Mouse (Mus musculus) urinary bladder, postnatal 25 days (tissue): ENCODE data around the gene Coq10b.
"Not testable (repeated sequence)": the region's sequence is repeated elsewhere in the genome, so short reads cannot be mapped to it uniquely, and the experiment has no call there.

Source experiments
- DNase-seq: peaks from one replicate; pipeline ENCODE4 v3.0.0; 2022; ENCODE audit warnings: low spot score

The Coq10b gene

DNA sequence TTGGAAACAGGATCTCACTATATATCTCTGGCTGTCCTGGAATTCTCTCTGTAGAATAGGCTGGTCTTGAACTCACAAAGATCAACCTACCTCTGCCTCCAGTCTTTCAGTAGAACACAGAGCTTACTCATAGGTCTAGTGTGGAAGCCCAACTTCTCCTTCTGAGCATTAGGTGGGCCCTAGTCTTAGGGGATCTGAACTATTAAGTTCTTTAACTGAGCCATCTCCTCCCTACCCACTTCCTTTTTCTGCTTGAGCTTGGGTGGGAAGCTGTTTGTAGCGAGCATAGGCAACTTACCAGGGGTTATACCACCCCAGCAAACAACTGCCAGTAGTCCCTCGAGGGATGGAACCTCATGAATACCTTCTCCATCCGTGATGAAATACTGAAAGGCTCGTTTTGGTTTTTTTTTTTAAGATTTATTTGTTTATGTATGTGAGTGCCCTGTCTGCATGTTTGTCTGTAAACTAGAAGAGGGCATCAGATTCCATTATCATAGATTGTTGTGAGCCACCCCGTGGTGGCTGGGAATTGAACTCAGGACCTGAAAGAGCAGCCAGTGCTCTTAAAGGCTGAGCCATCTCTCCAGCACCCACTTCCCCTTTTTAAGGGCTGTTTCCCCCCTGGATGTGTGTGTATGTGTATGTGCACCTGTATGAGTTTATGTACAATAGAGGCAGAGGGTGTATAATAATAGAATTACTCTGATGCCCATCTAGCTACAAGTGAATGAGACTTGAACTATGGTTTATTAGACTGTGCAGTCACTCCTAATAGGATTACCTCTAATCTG is 2.9 kb downstream of the Coq10b start:
- no peak for DNase-seq

DNA sequence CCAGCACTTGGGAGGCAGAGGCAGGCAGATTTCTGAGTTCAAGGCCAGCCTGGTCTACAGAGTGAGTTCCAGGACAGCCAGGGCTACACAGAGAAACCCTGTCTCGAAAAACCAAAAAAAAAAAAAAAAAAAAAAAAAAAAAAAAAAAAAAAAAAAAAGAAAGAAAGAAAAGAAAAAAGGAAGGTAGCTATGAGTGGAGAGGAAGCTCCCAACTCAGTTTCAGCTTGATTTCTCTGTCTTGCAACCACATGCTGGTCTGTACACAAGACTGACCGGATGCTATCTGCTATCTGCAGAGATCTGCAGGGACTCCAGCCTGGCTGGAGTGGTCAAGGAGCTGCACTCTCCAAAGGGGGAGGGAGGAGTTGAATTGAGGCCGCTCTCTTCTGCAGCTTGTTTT is 5.8 kb downstream of the Coq10b start:
- not testable (repeated sequence) for DNase-seq

DNA sequence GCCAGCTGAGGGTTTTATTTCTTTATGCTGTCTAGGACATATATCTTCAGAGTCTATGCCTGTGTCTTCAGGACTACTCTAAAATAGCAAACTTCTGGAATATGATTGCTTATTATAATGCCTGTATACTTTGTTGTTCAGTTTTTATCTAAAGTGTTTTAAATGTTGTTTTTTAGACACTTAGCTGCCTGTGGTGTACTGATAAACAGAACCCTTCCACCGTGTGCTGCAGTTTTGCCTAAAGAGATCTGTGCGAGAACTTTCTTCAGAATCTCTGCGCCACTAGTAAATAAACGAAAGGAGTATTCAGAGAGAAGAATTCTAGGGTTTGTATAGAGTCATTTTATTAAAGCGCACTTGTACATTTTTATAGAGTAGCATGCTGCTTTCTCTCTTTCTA is 8.5 kb downstream of the Coq10b start:
- DNase-seq = no peak

DNA sequence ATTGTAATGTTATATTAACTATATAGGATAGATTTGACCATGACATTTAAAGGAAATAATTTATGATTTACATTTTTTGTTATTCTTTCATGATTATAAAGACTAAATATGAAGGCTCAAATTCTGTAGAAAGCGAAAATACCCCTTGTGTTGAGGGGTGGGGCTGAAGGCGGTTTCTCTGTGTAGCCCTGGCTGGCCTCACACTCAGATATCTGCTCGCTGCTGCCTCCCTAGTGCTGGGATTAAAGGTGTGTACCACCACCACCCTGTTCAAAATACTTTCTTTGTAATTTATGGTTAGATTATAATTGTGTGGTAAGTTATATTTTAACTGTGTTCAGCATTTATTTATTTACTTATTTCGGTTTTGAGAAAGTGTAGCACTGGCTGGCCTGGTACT is 9.2 kb downstream of the Coq10b start:
- DNase-seq = no peak

DNA sequence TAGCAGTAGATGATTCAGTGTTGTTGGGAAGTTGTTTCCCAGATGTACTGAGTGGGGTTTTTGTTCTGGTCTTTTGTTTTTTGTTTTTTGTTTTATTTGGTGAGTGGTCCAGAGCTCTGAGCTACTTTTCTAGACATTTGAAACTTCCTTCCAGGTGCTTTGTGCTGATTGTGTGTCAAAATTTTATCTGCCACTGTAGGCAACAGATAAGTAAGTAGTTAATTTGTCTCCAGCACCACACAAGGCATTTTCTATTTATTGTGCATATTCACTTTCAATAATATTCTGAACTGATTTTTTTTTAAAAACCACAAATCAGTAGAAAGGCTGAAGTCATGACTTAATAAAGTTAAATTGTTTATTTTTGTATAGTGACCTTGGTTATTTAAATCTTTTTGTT is 19.8 kb downstream of the Coq10b start:
- not testable (repeated sequence) for DNase-seq

DNA sequence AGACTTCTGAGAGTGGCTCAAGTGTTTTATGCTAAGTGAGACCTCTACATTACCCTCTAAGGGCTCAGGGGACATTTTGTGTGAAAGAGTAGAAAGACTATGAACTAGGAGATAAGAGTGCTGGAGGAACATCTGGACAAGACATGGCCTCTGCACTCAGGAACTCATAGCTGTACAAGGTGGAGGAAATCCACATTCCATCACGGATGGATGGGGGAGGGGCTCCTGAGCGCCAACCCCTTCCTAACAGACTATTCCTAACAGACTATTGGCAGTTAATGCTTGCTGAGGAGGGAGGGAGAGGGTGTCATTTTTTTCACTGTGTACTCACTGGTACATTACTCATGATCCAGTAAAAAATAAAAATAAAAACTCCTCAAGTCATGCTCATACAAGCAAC is 22.2 kb downstream of the Coq10b start:
- DNase-seq = no peak

DNA sequence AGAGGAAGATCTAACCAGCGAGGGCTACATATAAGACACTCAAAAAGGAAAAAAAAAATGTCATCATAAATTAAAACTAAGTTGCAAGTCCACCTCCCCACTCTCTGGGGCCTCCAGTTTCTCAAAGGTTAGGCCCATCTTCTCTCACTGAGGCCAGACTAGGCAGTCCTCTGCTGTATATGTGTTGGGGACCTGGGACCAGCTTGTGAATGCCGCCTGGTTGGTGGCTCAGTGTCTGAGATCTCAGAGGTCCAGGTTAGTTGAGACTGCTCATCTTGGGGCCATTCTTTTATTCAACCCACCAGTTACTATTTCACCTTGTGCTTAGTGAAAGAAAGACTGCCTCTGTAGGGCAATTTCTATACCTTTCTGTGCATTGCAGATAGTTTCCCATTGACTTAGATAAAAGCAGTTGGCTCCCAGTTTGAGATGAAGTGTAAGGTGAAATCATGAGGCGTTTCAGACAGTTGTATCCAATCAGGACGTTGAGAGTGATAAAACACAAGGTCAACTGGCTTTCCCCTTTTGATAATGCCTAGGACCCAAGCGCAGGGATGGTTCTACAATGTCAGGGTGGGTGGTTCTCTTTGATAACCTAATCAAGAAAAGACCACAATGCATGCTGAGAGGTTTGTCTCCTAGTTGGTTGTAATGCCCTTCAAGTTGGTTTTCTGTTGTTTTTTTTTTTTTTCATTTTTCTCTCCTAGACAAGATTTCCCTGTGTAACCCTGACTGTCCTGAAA is 23.3 kb downstream of the Coq10b start:
- no peak for DNase-seq

DNA sequence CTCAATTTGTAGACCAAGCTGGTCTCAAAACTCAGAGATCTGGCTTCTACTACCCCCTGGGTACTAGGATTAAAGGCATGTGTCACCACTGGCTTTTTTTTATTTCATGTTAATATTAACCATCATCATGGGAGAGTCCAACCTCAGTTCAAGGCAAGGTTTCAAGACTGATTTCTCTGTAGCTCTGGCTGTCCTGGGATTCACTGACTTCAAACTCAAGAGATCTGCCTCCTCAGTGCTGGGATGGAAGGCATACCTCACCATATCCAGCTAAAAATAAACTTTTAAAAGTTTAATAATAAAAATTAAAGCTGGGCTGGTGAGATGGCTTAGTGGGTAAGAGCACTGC is 23.8 kb downstream of the Coq10b start:
- DNase-seq = no peak

DNA sequence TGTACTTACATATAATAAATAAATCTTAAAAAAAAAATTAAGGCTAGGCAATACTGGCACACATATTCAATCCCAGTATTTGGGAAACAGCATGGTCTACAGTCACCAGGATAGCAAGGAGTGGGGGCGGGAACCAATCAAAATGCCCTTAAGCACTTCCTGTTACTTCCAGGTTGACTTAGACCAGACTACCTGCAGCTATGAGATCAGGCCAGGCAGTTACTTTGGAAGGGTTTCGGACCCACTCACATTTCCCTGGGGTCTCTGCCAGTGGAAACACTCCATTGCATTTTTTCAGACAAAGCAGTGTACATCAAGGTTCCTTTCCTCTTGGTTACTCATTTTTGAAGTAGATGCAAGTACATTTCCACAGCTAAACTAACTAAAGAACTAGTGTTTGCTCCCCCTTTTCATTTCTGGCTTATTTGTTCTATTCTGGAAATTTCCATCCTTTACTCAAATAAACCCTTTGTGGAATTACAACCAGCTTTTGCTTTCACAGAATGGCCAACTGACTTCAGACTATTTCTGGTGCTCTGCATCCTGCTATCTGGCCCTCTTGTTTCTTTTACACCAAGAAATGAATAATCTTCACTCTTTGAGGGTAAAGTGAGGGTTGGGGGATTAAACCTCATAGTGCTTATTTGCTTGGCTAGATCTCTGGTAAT is 24.4 kb downstream of the Coq10b start:
- DNase-seq = no peak

DNA sequence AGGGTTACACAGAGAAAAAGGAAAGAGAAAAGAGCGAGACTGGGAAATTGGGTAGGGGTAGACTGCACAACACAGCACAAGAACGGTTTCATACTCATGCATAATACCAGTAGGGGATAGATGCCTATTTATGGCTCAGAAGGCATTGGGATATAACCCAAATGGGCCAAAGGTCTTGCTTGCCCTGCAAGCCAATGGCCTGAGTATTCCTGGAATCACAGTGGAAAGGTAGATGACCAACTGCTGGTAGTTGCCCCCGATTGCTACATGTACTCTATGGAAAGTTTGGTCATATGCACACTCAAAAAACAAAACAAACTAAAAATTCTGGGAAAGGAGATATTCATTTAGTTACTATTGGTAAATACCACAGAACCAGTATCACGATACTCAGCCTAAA is 27.1 kb downstream of the Coq10b start:
- no peak for DNase-seq

DNA sequence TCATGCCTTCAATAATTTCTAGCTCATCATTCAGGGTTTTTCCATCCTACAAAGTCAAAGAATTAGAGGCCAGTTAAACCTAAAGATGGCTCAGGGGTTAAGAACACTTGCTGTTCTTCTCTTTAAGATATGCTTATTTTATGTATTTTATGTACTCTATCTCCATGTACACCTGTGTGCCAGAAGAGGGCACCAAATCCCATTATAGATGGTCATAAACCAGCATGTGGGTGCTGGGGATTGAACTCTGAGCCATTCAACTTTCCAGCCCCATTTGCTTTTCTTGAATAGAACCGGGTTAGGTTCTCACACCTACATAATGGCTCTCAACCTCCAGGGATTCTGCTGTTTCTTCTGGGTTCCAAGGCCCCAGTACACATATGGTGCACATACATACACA is 29.5 kb downstream of the Coq10b start:
- DNase-seq = no peak

DNA sequence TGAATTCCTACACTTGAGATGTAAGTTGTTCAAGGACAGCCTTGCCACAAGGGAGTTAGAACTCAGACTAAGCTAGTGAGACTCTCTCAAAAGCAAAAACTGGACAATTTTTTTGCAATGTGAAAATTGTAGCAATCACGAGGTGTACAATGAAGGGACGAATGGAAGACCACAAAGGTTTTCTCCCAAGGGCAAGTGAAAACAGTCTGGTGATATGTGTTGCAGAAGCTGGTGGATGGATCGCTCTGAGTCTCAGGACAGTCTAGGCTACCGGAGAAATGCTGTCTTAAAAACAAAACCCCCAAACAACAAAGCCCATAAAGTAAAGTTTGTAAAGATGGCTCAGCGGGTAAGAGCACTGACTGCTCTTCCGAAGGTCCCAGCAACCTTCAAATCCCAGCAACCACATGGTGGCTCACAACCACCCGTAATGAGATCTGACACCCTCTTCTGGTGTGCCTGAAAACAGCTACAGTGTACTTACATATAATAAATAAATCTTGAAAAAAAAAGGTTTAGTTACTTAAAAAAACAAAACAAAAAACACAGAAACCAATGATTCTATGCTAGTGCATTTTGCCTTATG is 33.3 kb downstream of the Coq10b start:
- DNase-seq = no peak

DNA sequence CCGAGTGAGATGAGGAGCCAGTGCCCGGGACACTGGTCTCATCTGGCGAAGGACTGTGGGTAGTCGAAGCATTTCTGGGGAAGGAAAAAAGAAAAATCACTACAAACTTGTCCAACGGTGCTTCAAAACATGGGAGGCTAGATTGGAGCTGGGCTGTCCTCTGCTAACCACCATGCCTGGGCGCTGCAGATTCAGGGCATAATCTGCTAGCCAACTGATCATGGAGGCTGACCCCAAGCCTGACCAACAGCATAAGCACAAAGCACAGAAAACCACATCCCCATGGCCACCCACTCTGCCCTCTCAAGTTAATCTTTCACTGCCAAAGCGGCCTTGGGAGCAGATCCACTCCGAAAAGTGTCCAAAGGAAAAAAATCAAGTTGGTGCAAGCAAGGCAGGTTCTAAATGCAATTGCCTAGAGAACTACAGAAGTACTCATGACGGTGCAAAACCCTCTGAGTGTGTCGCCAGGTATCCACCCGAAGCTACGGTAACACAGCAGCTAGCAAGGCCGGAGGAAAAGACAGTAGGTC is 34.4 kb downstream of the Coq10b start:
- DNase-seq = peak; percentile 11

DNA sequence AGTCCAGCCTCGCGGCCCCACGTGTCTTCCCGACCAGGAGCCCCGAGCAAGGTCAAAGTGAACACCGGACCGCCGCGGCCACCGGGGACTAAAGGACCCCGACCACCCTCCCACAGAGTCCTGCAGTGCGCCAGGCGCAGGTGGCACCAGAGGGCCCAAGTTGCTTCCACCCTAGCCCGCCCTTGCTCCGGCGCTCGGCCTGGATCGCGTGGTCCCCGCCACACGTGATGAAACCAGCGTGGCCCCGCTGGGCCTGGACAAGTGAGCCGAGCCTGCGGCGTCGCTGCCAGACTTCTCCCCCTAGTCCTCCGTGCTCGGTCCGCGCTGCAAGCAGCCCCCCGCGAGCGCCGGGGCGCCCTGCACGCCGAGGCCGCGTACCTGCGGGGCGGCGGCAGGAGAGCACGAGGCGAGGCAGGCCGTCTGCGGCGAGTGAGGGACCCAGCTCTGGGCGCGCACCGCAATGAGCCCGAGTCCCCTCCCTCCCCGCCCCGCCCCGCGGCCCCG is 34.9 kb downstream of the Coq10b start:
- DNase-seq = peak; percentile 55

DNA sequence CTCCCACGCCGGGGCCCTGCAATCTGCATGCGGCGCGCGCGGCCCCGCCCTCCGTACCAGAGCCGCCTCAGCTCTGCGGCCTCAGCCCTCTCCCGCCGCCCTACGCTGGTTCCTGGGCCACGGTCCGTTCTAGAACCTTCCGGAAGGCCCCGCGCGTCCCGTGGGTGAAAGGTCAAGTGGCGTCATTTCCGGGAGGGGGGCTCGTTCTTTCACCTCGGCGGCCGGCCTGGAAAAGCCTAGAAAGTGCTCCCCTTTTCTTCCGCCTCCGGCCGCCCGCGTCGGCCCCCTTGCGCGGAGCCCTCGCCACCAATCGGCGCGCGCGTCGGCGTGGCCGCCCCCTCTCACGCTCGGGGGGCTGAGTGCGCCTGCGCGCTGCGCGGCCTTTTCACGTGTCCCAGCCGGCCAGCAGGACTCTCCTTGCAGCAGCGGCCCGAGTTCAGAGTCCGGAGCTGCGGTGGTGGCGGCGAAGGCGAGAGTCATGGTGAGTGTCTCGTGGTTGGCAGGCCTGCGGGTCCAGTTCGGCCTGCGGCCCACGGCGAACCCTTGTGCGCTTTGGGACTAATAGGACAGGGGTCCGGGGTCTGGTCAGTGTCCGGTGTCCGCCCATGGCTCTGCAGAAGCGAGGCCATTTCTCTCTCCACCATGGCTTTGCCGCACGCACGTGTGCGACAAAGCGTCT is 35.5 kb downstream of the Coq10b start, which contains the start of the genes Hspe1 and Hspd1:
Gene Hspe1 (plus strand): TSS at position 201 of the 679 bp plus-strand sequence.
Gene Hspd1 (minus strand): TSS at position 312 of the 679 bp plus-strand sequence.
- peak; percentile 99 for DNase-seq

DNA sequence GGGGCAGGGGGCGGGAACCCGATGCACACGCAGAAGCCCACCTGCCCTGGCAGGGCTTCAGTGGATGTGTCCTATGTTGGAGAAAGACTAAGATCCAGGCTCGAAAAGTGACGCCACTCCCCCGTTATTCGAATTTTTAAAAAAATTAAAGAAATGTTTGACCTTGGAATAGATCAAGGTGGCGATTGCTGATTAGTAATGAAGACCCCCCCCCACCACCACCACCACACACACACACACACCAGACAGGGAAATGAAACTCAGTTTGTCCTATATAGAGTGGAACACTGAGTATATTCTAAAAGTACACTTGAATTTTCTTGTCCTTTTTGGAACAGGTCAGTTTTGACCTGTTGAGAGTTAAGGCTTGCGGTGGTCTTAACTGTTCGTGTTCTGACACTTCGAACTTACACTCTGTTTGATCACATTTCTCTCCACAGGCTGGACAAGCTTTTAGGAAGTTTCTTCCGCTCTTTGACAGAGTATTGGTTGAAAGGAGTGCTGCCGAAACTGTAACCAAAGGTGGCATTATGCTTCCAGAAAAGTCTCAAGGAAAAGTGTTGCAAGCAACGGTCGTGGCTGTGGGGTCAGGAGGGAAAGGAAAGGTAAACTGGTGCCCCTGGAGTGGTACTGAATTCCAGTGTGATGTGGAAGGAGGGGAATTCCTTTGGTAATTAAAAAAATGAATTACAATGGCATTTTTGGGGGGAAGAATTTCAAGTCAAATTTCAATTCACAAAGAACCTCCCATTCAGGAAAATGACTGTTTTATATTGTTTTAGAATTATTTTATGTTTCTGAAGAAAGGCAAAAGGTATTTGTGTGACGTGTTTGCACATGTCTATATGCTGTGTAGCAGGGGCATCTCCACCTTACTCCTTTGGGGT is 36.3 kb downstream of the Coq10b start:
- no peak for DNase-seq

DNA sequence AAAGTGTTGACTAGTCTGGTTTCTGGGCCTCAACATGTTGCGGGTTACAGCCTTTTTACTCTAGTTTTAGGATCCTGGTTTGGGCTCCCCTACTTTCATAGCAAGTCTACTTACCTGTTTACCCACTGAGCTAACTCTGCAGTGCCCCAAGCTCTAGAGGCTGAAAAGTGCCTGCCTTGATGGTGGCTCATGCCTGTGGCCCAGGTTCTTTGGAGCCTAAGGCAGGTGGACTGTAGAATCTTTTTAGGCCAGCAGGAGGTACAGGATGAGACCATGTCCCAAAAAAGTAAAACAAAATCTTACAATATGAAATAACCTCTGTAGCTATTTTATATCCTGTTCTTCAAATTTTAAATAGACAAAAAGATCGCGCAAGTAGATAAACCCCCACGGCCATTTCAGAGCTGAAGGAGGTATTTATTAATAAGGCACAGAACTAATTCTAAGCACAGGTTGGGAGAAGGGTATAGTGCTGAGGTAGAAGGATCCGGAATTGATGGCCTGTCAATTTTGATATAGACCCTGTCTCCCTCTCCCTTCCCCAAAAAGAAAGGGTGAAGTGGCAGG is 37.0 kb downstream of the Coq10b start:
- no peak for DNase-seq

DNA sequence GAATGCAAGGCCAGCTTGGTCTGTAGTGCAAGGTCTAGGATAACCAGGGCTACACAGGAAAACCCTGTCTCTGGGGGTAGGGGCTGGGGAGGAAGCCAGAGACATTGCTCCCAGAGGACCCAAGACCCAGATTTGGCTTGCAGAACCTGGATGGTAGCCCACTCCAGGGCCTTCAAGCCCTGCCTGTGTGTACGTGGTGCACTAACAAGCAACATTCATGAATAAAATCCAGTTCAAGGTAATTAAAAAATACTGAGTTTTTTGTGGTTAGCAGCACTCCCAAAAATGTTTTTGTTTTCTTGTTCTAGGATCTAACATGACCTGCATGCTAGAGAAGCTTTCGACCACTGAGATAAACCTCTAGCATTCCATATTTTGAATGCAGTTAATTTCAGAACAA is 39.5 kb downstream of the Coq10b start:
- no peak for DNase-seq

DNA sequence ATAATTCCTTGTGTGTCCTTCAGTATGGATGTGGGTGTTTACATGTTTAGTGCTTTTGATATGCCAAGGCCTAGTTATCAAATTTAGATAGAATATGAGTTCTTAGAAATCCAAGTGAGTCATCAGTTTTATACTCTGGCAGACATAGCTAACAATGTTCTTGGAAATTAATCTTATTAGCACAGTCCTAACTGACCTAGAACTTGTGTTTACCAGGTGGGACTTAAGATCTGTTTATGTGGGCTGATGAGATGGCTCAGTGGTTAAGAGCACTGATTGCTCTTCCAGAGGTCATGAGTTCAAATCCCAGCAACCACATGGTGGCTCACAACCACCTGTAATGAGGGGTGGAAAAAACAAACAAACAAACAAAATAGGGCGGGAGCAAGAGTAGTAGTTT is 39.9 kb downstream of the Coq10b start:
- DNase-seq = no peak

DNA sequence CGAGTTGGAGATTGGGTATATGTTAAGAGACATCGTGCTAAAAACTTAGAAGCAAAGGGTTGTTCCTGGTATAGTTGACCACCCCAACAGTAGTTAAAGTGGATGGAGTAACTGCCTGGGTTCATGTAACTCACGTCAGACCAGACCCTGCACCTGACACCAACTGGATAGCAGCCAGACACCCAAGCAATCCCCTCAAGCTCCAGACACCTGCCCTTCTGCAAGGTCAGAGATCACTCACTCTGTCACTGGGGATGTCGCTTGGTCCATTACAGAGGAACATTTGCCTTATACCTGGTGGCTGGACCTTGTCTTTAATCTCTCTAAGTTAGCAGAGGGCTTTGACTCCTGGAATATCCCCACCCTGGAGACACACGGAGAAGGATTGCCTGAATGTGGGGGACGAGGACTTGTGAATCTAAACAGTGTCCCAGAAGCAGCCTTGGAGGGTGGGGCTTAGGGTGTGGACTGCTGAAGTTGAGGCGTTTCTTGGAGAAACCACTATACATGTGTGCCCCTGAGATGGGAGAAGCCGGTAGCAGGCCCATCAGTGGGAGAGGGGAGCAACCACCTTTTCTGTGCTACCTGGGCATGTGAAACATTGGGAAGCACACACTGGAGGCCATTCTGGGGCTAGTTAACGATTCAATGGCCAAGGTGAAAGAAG is 54.5 kb downstream of the Coq10b start:
- DNase-seq = no peak
